Mouse (Mus musculus) stomach, embryonic 15.5 days (tissue): Measurements from ENCODE around the gene Miox. TPM values are rescaled to one million over a fixed set of nuclear protein-coding genes. Genes with fewer than 3 reads are reported as not detected.

ENCODE experiments used
- ATAC-seq: fragments of 200-750 bp; cut with Nextera tagmentation; 2 replicates; pipeline ENCODE4 v1.8.0; 2017; ENCODE audit warnings: low read depth, moderate number of reproducible peaks, moderate TSS enrichment; ENCODE audit not compliant: insufficient read depth, low FRiP score
- H3K27ac ChIP-seq: fragments of 300-500 bp; sonication (generic); 2 replicates; pipeline ENCODE4 v1.5.1; 2015; ENCODE audit warnings: mild to moderate bottlenecking, inconsistent platforms
- H3K27me3 ChIP-seq: fragments of 300-500 bp; sonication (generic); replicated peaks from 2 replicates; pipeline ENCODE4 v1.6.1; 2015; ENCODE audit warnings: inconsistent platforms
- H3K36me3 ChIP-seq: fragments of 300-500 bp; sonication (generic); 2 replicates; pipeline ENCODE4 v1.6.1; 2015; ENCODE audit warnings: inconsistent platforms
- H3K4me1 ChIP-seq: fragments of 300-500 bp; sonication (generic); 2 replicates; pipeline ENCODE4 v1.6.1; 2015; ENCODE audit warnings: inconsistent platforms
- H3K4me2 ChIP-seq: fragments of 300-500 bp; sonication (generic); 2 replicates; pipeline ENCODE4 v1.6.1; 2015; ENCODE audit warnings: mild to moderate bottlenecking, inconsistent platforms
- H3K4me3 ChIP-seq: fragments of 300-500 bp; sonication (generic); replicated peaks from 2 replicates; pipeline ENCODE4 v1.5.1; 2015; ENCODE audit warnings: inconsistent platforms
- H3K9ac ChIP-seq: fragments of 300-500 bp; sonication (generic); 2 replicates; pipeline ENCODE4 v1.6.1; 2015; ENCODE audit warnings: inconsistent platforms
- H3K9me3 ChIP-seq: fragments of 300-500 bp; sonication (generic); 2 replicates; pipeline ENCODE4 v1.6.1; 2016; ENCODE audit warnings: inconsistent platforms
- WGBS: fragments of 180-500 bp; shearing (Covaris S2); methylation state at CpG from one replicate; pipeline ENCODE4 v1.1.7; 2015; 5-methylcytosine and 5-hydroxymethylcytosine counted together
- polyA plus RNA-seq: library from polyadenylated mRNA; unstranded; fragments of >200 nt; fragmentation: Nextera tagmentation; extraction: Ambion mirVana; gene quantifications from 2 replicates; pipeline ENCODE4 v1.2.1, GENCODE M21; 2015

The Miox gene
- 0.53 and 0.71 TPM in 2 replicates for polyA plus RNA-seq

- ATAC-seq, result no peak
- Histone ChIP-seq H3K36me3 (no peaks in the 10 kb centered on the region), H3K27ac (no peak within 1 kb of the TSS), H3K4me1 (no peaks in the 10 kb centered on the region), H3K4me2 (no peak within 1 kb of the TSS), H3K9me3 (no peaks in the 10 kb centered on the region), H3K27me3 (no peaks in the 10 kb centered on the region), H3K9ac (no peak within 1 kb of the TSS), H3K4me3 (no peak within 1 kb of the TSS)
- 83% methylated on average over 7 of the region's 7 CpGs for WGBS
Observed at GRCm38 (mm10) chr15:89334271-89334670, at the start of gene Miox. Gene Miox (plus strand): TSS chr15:89334398.

- H3K36me3 ChIP-seq, result peaks cover 43% of the 10 kb centered on the region
- no peak overlapping the region for H3K27ac ChIP-seq
- H3K27me3 ChIP-seq, result no peaks in the 10 kb centered on the region
- no peaks in the 10 kb centered on the region for H3K4me1 ChIP-seq
- no peaks in the 10 kb centered on the region for H3K9me3 ChIP-seq
- ATAC-seq, result no peak
- H3K4me2 ChIP-seq, result no peak overlapping the region
- H3K9ac ChIP-seq, result no peak overlapping the region
- no peak overlapping the region for H3K4me3 ChIP-seq
Observed at GRCm38 (mm10) chr15:89285004-89285403, 49.2 kb upstream of the Miox start.

GRCm38 (mm10) chr15:89285478-89285877, 48.7 kb upstream of the Miox start:
- Histone ChIP-seq H3K4me3 (no peak overlapping the region), H3K4me2 (no peak overlapping the region), H3K27ac (no peak overlapping the region), H3K36me3 (peaks cover 39% of the 10 kb centered on the region), H3K9ac (no peak overlapping the region), H3K9me3 (no peaks in the 10 kb centered on the region), H3K27me3 (no peaks in the 10 kb centered on the region), H3K4me1 (no peaks in the 10 kb centered on the region)
- WGBS, result 88% methylated on average over 5 of the region's 5 CpGs
- ATAC-seq, result peak; percentile 51; the same call in 1 of the 2 replicates

GRCm38 (mm10) chr15:89286114-89286513, 48.1 kb upstream of the Miox start:
- Histone ChIP-seq H3K36me3 (peaks cover 36% of the 10 kb centered on the region), H3K4me3 (no peak overlapping the region), H3K4me2 (no peak overlapping the region), H3K27ac (no peak overlapping the region), H3K4me1 (no peaks in the 10 kb centered on the region), H3K9ac (no peak overlapping the region), H3K27me3 (no peaks in the 10 kb centered on the region), H3K9me3 (no peaks in the 10 kb centered on the region)
- 77% methylated on average over 7 of the region's 7 CpGs for WGBS
- no peak for ATAC-seq

- H3K36me3 ChIP-seq, result peaks cover 36% of the 10 kb centered on the region
- no peak overlapping the region for H3K9ac ChIP-seq
- no peaks in the 10 kb centered on the region for H3K27me3 ChIP-seq
- no peaks in the 10 kb centered on the region for H3K9me3 ChIP-seq
- WGBS, result 87% methylated on average over 5 of the region's 5 CpGs
- H3K27ac ChIP-seq, result no peak overlapping the region
- H3K4me3 ChIP-seq, result no peak overlapping the region
- no peak for ATAC-seq
- no peak overlapping the region for H3K4me2 ChIP-seq
- no peaks in the 10 kb centered on the region for H3K4me1 ChIP-seq
Observed at GRCm38 (mm10) chr15:89286582-89286981, 47.6 kb upstream of the Miox start.

GRCm38 (mm10) chr15:89288227-89288767, 45.9 kb upstream of the Miox start:
- no peak overlapping the region for H3K27ac ChIP-seq
- no peak overlapping the region for H3K4me2 ChIP-seq
- H3K9ac ChIP-seq, result no peak overlapping the region
- H3K36me3 ChIP-seq, result peaks cover 46% of the 10 kb centered on the region
- H3K4me1 ChIP-seq, result no peaks in the 10 kb centered on the region
- H3K4me3 ChIP-seq, result no peak overlapping the region
- no peaks in the 10 kb centered on the region for H3K9me3 ChIP-seq
- no peaks in the 10 kb centered on the region for H3K27me3 ChIP-seq
- WGBS, result 85% methylated on average over 23 of the region's 23 CpGs
- ATAC-seq, result no peak

GRCm38 (mm10) chr15:89289455-89289854, 44.7 kb upstream of the Miox start:
- Histone ChIP-seq H3K36me3 (peaks cover 58% of the 10 kb centered on the region), H3K27ac (no peak overlapping the region)
- 91% methylated on average over 11 of the region's 11 CpGs for WGBS

GRCm38 (mm10) chr15:89291521-89291920, 42.7 kb upstream of the Miox start:
- H3K9ac ChIP-seq, result no peak overlapping the region
- H3K27me3 ChIP-seq, result no peaks in the 10 kb centered on the region
- no peaks in the 10 kb centered on the region for H3K4me1 ChIP-seq
- ATAC-seq, result no peak
- H3K9me3 ChIP-seq, result no peaks in the 10 kb centered on the region
- no peak overlapping the region for H3K4me2 ChIP-seq
- H3K36me3 ChIP-seq, result peaks cover 68% of the 10 kb centered on the region
- 74% methylated on average over 3 of the region's 3 CpGs for WGBS
- H3K4me3 ChIP-seq, result no peak overlapping the region
- H3K27ac ChIP-seq, result no peak overlapping the region

More at GRCm38 (mm10) chr15:89289455-89289854, 44.7 kb upstream of the Miox start:
- Histone ChIP-seq H3K4me1 (no peaks in the 10 kb centered on the region), H3K9me3 (no peaks in the 10 kb centered on the region), H3K4me2 (no peak overlapping the region), H3K9ac (no peak overlapping the region), H3K4me3 (no peak overlapping the region), H3K27me3 (no peaks in the 10 kb centered on the region)
- ATAC-seq, result no peak

- no peak for ATAC-seq
- Histone ChIP-seq H3K4me1 (no peaks in the 10 kb centered on the region), H3K27ac (no peak overlapping the region), H3K36me3 (peaks cover 63% of the 10 kb centered on the region), H3K27me3 (no peaks in the 10 kb centered on the region), H3K9me3 (no peaks in the 10 kb centered on the region), H3K4me3 (no peak overlapping the region), H3K4me2 (no peak overlapping the region), H3K9ac (no peak overlapping the region)
- 50% methylated on average over 2 of the region's 2 CpGs for WGBS
Observed at GRCm38 (mm10) chr15:89292795-89293194, 41.4 kb upstream of the Miox start.

- peaks cover 58% of the 10 kb centered on the region for H3K36me3 ChIP-seq
- H3K4me1 ChIP-seq, result no peaks in the 10 kb centered on the region
- H3K4me3 ChIP-seq, result no peak overlapping the region
- ATAC-seq, result no peak
- H3K27me3 ChIP-seq, result no peaks in the 10 kb centered on the region
- no peak overlapping the region for H3K27ac ChIP-seq
- no peaks in the 10 kb centered on the region for H3K9me3 ChIP-seq
- H3K4me2 ChIP-seq, result no peak overlapping the region
- H3K9ac ChIP-seq, result no peak overlapping the region
- 91% methylated on average over 10 of the region's 10 CpGs for WGBS
Observed at GRCm38 (mm10) chr15:89293778-89294177, 40.4 kb upstream of the Miox start.

- 78% methylated on average over 8 of the region's 8 CpGs for WGBS
- no peak overlapping the region for H3K4me2 ChIP-seq
- H3K9ac ChIP-seq, result no peak overlapping the region
- H3K27me3 ChIP-seq, result no peaks in the 10 kb centered on the region
- ATAC-seq, result no peak
- H3K27ac ChIP-seq, result no peak overlapping the region
- no peak overlapping the region for H3K4me3 ChIP-seq
- peaks cover 58% of the 10 kb centered on the region for H3K36me3 ChIP-seq
- H3K4me1 ChIP-seq, result no peaks in the 10 kb centered on the region
- H3K9me3 ChIP-seq, result no peaks in the 10 kb centered on the region
Observed at GRCm38 (mm10) chr15:89295580-89296165, 38.5 kb upstream of the Miox start.

GRCm38 (mm10) chr15:89296465-89296864, 37.7 kb upstream of the Miox start:
- WGBS, result 39% methylated on average over 1 of the region's 1 CpGs
- no peaks in the 10 kb centered on the region for H3K9me3 ChIP-seq
- H3K36me3 ChIP-seq, result peaks cover 65% of the 10 kb centered on the region
- H3K27ac ChIP-seq, result no peak overlapping the region
- ATAC-seq, result peak; percentile 42
- no peak overlapping the region for H3K4me2 ChIP-seq
- no peak overlapping the region for H3K4me3 ChIP-seq
- H3K9ac ChIP-seq, result no peak overlapping the region
- H3K4me1 ChIP-seq, result no peaks in the 10 kb centered on the region
- no peaks in the 10 kb centered on the region for H3K27me3 ChIP-seq

GRCm38 (mm10) chr15:89297695-89298094, 36.5 kb upstream of the Miox start:
- Histone ChIP-seq H3K27me3 (no peaks in the 10 kb centered on the region), H3K4me1 (no peaks in the 10 kb centered on the region), H3K27ac (no peak overlapping the region), H3K9ac (no peak overlapping the region), H3K36me3 (peaks cover 71% of the 10 kb centered on the region), H3K9me3 (no peaks in the 10 kb centered on the region), H3K4me2 (no peak overlapping the region), H3K4me3 (no peak overlapping the region)
- WGBS, result 97% methylated on average over 2 of the region's 2 CpGs
- ATAC-seq, result no peak
